Comparison of ENCODE assay signal across 12 mouse cellular contexts in genomic region chr16:94885062-94885461, GRCm38 (mm10).
DNase-seq lines count a peak whose midpoint lies in the region.
"Had no signal": no experiment of that assay in that cellular context is flagged by ENCODE, and none has a peak within 500 bp of the region (broad histone marks: within the 10 kb centered on the region; RNA-seq: fewer than 3 reads in every experiment).

No protein-coding gene starts in this region.

- intact Hi-C loops in left cerebral cortex, postnatal 10 days (cut with DNase I) = no loop called here

- peak; percentile 47 to 65 for DNase-seq in left cerebral cortex, postnatal 10 days (ENCODE audit: extremely low spot score in 1 of 2, low spot score in 2 of 2)
- no peak for DNase-seq in left cerebral cortex, adult 11 months (ENCODE audit: low spot score)
- DNase-seq in cerebellum, adult 9-11 months = peak; percentile 81
- peak; percentile 80 to 81 for DNase-seq in layer of hippocampus, adult 8-10 months (ENCODE audit: low spot score in 2 of 2)
- peak; percentile 36 to 74 for DNase-seq in right cerebral cortex, postnatal 36 days (ENCODE audit: low spot score in 2 of 2)
- DNase-seq in urinary bladder, postnatal 4 days (ENCODE audit: low spot score in 2 of 2) = no peak
- no peak for DNase-seq in gastrocnemius, adult 8-10 months (ENCODE audit: low spot score in 2 of 2)
- no peak for DNase-seq in kidney, adult 18-20 months
- DNase-seq: adrenal gland, adult 8-10 months; heart, postnatal 14 days; lung, postnatal 10 days; thymus, postnatal 4 days had no signal

Comparison
In these comparisons a context has a peak if more than half of its experiments do, and no peak if none do; other contexts are left out.
1. DNase-seq: peak in left cerebral cortex, postnatal 10 days (2 of 2), cerebellum, adult 9-11 months (single experiment), layer of hippocampus, adult 8-10 months (2 of 2) and right cerebral cortex, postnatal 36 days (2 of 2); none in left cerebral cortex, adult 11 months (single experiment), urinary bladder, postnatal 4 days (0 of 2), gastrocnemius, adult 8-10 months (0 of 2) and kidney, adult 18-20 months (single experiment).